Mouse (Mus musculus) midbrain, embryonic 12.5 days (tissue): ENCODE measurements around the gene Vdr. TPM values are rescaled to one million over a fixed set of nuclear protein-coding genes. Genes with fewer than 3 reads are reported as not detected.

ENCODE experiments used
- ATAC-seq: fragments of 200-750 bp; cut with Nextera tagmentation; 2 replicates; pipeline ENCODE4 v1.8.0; 2017; ENCODE audit warnings: low read depth, moderate TSS enrichment, moderate library complexity; ENCODE audit not compliant: low FRiP score
- H3K27ac ChIP-seq: fragments of 300-500 bp; sonication (generic); replicated peaks from 2 replicates; pipeline ENCODE4 v1.5.1; 2016; ENCODE audit warnings: mild to moderate bottlenecking
- H3K27me3 ChIP-seq: fragments of 300-500 bp; sonication (generic); 2 replicates; pipeline ENCODE4 v1.6.1; 2016; ENCODE audit warnings: mild to moderate bottlenecking
- H3K36me3 ChIP-seq: fragments of 300-500 bp; sonication (generic); 2 replicates; pipeline ENCODE4 v1.6.1; 2016
- H3K4me1 ChIP-seq: fragments of 300-500 bp; sonication (generic); 2 replicates; pipeline ENCODE4 v1.6.1; 2016
- H3K4me2 ChIP-seq: fragments of 300-500 bp; sonication (generic); replicated peaks from 2 replicates; pipeline ENCODE4 v1.6.1; 2016; ENCODE audit warnings: mild to moderate bottlenecking, moderate library complexity
- H3K4me3 ChIP-seq: fragments of 300-500 bp; sonication (generic); 2 replicates; pipeline ENCODE4 v1.5.1; 2016; ENCODE audit warnings: mild to moderate bottlenecking
- H3K9ac ChIP-seq: fragments of 300-500 bp; sonication (generic); replicated peaks from 2 replicates; pipeline ENCODE4 v1.6.1; 2016; ENCODE audit warnings: mild to moderate bottlenecking, moderate library complexity
- H3K9me3 ChIP-seq: fragments of 300-500 bp; sonication (generic); 2 replicates; pipeline ENCODE4 v1.6.1; 2016; ENCODE audit warnings: mild to moderate bottlenecking
- WGBS: fragments of 180-500 bp; shearing (Covaris S2); methylation state at CpG from one replicate; pipeline ENCODE4 v1.1.7; 2016; 5-methylcytosine and 5-hydroxymethylcytosine counted together
- polyA plus RNA-seq: library from polyadenylated mRNA; unstranded; fragments of >200 nt; fragmentation: Nextera tagmentation; extraction: Ambion mirVana; gene quantifications from 2 replicates; pipeline ENCODE4 v1.2.1, GENCODE M21; 2016

The Vdr gene
- polyA plus RNA-seq, 1 experiment from 2014 or later: 0.24 TPM

DNA sequence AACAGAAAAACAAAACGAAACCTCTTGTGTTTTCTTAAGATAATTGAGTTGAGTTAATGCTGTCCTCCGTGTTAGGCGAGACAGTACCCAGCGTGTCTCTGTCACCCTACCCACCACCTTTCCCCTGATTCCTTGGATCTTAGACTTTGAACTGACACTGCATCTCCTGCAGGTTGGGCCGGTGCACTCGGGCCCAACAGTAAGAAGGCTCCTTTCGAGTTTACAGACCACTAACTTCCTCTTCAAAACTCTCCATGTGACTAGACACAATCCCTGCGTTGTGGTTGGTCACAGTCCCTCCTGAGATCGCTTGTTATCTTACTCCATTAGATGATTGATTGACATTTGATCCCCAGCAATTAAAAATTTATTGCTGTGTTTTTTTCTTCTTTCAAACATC lies 7.6 kb upstream of the Vdr start:
- no peak overlapping the region for H3K27ac ChIP-seq
- 89% methylated on average over 9 of the region's 9 CpGs for WGBS
- H3K36me3 ChIP-seq: no peaks in the 10 kb centered on the region
- no peaks in the 10 kb centered on the region for H3K9me3 ChIP-seq
- H3K9ac ChIP-seq: no peak overlapping the region
- no peaks in the 10 kb centered on the region for H3K27me3 ChIP-seq
- no peak overlapping the region for H3K4me2 ChIP-seq
- no peak for ATAC-seq
- no peak overlapping the region for H3K4me3 ChIP-seq
- H3K4me1 ChIP-seq: peaks cover 12% of the 10 kb centered on the region

DNA sequence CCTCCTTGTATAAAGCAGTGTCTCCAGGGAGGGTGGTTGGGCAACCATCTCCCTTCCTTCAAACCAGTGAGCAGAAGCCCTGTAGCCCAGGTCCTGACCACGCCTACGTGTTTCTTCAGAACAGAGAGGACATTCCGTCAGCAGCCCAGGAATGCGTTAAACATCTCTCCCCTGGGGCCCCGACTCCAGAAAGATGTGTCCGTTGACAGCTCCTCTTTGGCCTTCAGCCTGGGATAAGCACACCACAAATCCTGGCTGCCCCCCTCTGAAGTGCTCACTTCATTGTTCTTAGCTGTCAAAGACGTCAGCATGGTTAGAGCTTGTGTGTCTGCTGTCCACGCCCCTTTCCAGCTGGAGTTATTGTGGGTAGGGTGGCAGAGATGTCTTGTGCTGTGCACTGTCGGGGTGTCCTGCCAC lies 3.9 kb upstream of the Vdr start:
- Histone ChIP-seq H3K9ac (no peak overlapping the region), H3K27me3 (peaks cover 7% of the 10 kb centered on the region; the same call in 1 of the 2 replicates), H3K27ac (no peak overlapping the region), H3K4me3 (no peak overlapping the region), H3K36me3 (no peaks in the 10 kb centered on the region), H3K4me2 (peak overlapping the region; percentile 31), H3K9me3 (no peaks in the 10 kb centered on the region), H3K4me1 (peaks cover 12% of the 10 kb centered on the region)
- ATAC-seq: peak; percentile 74
- 13% methylated on average over 9 of the region's 9 CpGs for WGBS

DNA sequence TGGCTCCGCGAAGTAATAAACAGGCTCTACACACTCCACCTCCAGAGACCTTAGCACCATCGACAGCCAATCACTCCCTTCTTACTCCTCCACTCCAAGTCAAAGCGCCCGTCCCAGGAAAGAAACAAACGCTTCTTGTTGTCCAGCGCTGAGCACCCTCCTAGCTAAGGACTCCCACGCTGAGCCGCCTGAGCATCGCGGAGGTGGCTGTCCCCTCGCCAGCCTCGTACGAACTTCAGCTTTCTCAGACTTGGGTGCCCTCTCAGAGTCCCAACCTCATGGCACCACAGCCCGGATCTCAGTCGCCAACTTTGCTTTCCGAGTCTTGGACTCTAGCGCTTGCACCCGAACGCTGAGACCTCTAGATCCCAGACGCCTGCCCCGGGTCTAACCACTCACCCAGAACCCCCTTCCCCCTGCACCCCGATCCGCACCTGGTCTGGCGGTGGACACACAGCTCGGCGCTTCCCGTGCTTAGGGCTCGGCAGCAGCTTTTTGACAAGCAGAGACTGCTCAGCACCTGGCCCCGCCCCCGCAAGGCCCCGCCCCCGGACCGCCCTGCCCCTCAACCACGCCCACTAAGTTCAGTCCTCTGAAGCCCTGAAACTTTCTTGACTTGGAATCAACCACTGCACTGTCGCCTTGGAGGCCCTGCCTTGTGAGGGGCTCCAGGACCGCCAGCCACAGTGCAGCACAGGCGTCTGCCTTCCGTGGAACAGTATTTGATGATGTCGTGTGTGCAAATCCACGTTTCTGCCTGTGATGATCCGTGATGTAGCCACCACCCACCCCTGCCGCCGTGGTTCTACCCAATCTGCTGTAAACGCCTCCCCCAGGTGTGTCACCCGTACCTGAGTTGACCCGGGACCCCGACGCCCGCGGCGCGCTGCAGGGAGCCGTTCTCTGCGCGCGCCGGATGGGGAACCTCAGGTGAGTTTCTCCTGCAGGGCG lies 2.4 kb downstream of the Vdr start:
- Histone ChIP-seq H3K4me1 (peaks cover 10% of the 10 kb centered on the region), H3K27me3 (peaks cover 57% of the 10 kb centered on the region), H3K4me3 (peak overlapping the region; percentile 45), H3K9ac (peak overlapping the region; percentile 43; the same call in 1 of the 2 replicates), H3K4me2 (peak overlapping the region; percentile 76), H3K36me3 (no peaks in the 10 kb centered on the region), H3K9me3 (no peaks in the 10 kb centered on the region), H3K27ac (no peak overlapping the region)
- WGBS: 1% methylated on average over 58 of the region's 59 CpGs
- ATAC-seq: peak; percentile 84

DNA sequence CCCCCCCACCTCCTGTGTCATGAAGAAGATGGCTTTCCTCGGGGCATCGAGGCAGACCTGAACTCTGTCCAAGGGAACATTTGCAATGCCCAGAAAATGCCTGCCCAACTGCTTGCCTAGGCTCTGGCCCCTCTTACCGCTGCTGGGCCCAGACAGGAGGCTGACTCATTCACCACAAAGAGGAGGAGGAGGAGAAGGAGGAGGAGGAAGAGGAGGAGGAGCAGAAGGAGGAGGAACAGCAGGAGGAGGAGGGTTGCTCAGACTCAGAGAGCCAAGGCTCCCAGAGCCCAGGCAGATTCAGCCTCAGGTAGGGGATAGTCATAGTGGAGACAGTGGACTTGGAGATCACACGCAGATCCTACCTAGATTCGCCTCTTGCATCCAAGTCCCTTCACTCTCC lies 3.2 kb downstream of the Vdr start:
- Histone ChIP-seq H3K4me3 (no peak overlapping the region), H3K9ac (no peak overlapping the region)

DNA sequence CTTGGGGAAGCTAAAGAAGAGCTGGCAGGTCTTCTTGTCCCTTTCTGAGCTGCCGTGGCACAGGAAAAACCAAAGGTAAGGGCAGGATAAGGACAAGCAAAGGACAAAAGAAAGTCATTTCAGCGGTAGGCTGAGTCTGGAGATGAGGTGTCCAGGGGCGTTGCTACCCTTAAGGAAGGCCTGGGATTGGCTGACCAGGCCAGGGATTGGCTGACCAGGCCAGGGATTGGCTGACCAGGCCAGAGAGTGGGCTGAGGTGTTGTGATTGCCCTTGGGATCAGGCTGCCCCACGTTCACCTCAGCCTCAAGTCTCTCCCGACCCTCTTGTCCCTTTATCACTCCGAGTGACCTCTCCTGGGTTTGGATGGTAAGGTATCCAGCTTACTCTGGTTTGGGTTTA lies 5.1 kb downstream of the Vdr start:
- no peak for ATAC-seq
- Histone ChIP-seq H3K4me2 (no peak overlapping the region), H3K27me3 (peaks cover 57% of the 10 kb centered on the region), H3K4me3 (no peak overlapping the region), H3K9ac (no peak overlapping the region), H3K27ac (no peak overlapping the region), H3K4me1 (peaks cover 10% of the 10 kb centered on the region), H3K36me3 (no peaks in the 10 kb centered on the region), H3K9me3 (no peaks in the 10 kb centered on the region)
- WGBS: 65% methylated on average over 6 of the region's 6 CpGs

More for the DNA sequence above, 3.2 kb downstream of the Vdr start:
- Histone ChIP-seq H3K27me3 (peaks cover 57% of the 10 kb centered on the region), H3K9me3 (no peaks in the 10 kb centered on the region), H3K4me2 (0 out of 2 replicates have a peak overlapping the region, but pooled peaks have one; percentile 76), H3K4me1 (peaks cover 10% of the 10 kb centered on the region), H3K36me3 (no peaks in the 10 kb centered on the region), H3K27ac (no peak overlapping the region)
- no peak for ATAC-seq
- WGBS: 45% methylated on average over 5 of the region's 5 CpGs

DNA sequence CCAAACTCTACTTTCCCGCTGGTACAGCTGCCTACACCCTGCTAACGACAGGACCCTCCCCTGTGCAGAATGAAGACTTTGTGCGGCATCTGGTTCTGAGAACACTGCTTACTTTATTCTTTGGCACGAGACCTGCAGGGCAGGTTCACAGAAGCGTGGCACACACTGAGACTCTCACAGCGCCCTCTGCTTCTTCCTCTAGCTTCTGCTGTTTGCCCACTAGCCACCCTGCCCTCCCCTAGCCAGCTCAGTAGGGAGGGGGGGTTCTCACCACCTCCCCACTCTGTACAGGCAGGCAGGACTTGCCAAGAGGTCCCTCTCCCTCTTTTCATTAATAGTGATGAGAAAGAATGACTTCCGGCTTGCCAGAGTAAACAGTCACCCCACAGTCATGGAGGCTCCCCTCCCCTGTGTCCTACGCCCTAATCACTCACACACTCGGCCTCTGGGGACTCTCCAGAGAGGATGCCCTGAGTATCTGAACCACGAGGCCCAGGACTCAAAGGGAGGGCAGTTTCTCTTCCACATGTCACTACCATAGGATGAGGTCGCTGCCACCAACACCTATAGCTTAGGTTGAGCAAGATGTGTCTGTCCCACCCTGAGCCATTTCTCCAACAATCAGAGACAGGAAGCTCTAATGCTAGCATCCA lies 6.0 kb downstream of the Vdr start:
- 74% methylated on average over 11 of the region's 11 CpGs for WGBS
- Histone ChIP-seq H3K27ac (no peak overlapping the region), H3K9me3 (no peaks in the 10 kb centered on the region), H3K4me3 (no peak overlapping the region), H3K27me3 (peaks cover 51% of the 10 kb centered on the region), H3K36me3 (no peaks in the 10 kb centered on the region), H3K4me2 (no peak overlapping the region), H3K4me1 (peaks cover 10% of the 10 kb centered on the region), H3K9ac (no peak overlapping the region)
- no peak for ATAC-seq

DNA sequence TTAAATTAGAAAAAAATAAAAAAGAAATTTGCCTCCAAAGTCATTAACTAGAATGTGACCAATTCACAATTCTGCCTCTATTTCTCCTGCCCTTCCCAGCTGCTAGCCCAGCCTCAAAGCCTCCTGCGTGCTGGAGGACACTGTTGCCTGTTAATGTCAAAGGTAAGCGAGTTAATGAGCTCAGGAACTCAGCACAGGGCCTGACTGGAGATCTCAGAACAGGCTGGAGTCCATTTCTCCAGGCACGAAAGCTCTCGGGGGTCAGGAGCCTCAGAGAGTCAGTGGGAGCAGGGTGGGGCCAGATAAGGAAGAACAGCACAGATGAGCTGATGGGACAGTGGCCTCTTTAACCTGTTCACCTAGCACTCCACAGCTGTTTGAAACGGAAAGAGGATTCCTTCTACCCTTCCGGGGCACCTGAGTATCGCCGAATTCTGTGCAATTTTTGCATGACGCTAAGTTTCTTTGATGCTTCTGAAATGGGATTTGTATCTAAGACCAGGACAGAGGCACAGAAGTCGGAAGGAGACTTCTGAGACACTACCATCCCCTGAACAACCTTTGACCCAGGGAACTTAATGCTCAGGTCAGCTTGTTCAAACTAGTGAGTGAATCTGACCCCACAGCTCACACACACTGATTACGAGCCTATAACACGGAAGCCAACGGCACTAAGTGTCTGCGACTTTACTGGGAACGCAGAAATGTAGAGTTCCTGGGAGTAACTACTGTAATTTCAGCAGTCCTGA lies 7.0 kb downstream of the Vdr start:
- no peaks in the 10 kb centered on the region for H3K9me3 ChIP-seq
- WGBS: 85% methylated on average over 15 of the region's 15 CpGs
- no peak overlapping the region for H3K4me3 ChIP-seq
- H3K4me1 ChIP-seq: peaks cover 8% of the 10 kb centered on the region
- H3K9ac ChIP-seq: no peak overlapping the region
- no peak overlapping the region for H3K4me2 ChIP-seq
- H3K27ac ChIP-seq: no peak overlapping the region
- no peaks in the 10 kb centered on the region for H3K36me3 ChIP-seq
- no peak for ATAC-seq
- H3K27me3 ChIP-seq: peaks cover 41% of the 10 kb centered on the region

DNA sequence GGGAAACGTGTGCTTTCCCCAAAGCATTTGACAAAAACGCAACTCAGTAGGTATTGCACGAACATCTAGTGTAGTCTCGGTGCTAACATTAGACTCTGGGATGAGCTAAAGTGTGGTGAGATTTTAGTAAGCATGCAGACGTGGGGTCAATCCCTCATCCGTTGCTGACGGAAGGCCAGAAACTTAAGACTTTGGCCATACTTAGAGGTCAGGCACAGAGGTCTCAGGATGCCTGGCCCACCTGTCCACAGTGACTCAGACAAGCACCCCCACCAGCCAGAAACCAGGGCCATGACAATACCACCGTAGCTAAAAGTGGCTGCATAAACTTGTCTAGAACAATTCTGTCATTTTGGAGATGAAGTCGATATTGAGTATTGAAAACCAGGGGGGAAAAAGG lies 9.4 kb downstream of the Vdr start:
- Histone ChIP-seq H3K27me3 (peaks cover 16% of the 10 kb centered on the region), H3K9me3 (no peaks in the 10 kb centered on the region), H3K4me2 (no peak overlapping the region), H3K9ac (no peak overlapping the region), H3K4me1 (no peaks in the 10 kb centered on the region), H3K4me3 (no peak overlapping the region), H3K27ac (no peak overlapping the region), H3K36me3 (no peaks in the 10 kb centered on the region)
- no peak for ATAC-seq
- WGBS: 89% methylated on average over 9 of the region's 9 CpGs

DNA sequence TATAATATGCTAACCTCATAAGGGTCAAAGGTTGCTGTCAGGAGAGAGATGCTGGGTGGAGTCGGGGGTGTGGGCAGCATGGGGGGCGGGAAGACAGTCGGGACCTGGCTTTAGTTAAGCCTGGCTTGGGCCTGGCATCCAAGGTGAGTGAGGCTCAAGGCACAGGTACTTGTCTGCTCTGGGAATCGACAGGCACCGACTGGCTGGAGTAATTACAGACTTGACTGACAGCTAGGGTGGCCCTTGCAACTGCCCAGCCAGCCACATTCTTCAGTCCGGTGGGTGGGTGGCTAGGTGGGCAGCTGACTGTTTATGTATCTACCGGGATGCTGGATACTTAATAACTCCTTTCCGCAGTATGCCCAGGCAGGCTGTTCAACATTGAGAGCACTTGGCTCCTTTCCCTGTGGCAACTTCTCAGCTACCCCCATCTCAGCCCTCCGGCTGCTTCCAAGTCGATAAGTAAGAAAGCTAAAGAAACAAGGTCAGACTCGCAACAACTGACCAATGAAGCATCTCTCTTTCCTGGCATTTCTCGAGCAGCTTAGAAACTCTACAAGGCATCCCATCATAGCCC lies 10.0 kb downstream of the Vdr start:
- Histone ChIP-seq H3K36me3 (no peaks in the 10 kb centered on the region), H3K4me1 (no peaks in the 10 kb centered on the region), H3K4me2 (no peak overlapping the region), H3K9ac (no peak overlapping the region), H3K27ac (no peak overlapping the region), H3K4me3 (no peak overlapping the region), H3K9me3 (no peaks in the 10 kb centered on the region), H3K27me3 (peaks cover 11% of the 10 kb centered on the region)
- ATAC-seq: no peak
- WGBS: 83% methylated on average over 12 of the region's 12 CpGs

DNA sequence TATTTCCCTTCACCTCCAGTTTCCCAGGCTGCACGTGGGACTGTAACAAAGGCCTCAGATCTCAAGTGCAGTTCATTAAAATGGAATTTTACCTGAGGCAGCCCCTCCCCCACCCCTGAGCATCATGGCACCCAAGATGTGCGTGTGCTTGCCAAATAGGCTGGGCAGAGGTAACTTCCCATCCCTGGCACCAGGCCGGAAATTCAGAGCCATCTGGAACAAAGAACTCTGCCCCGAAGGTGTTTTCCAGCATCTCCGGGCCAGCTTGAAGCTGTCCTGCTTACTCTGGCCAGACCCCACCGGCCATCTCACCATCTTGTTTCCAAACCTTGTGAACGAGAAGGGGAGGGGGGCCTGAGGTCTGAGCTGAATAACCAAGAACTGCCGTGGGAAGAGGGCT lies 10.7 kb downstream of the Vdr start:
- Histone ChIP-seq H3K4me3 (no peak overlapping the region), H3K9me3 (no peaks in the 10 kb centered on the region), H3K4me1 (no peaks in the 10 kb centered on the region), H3K9ac (no peak overlapping the region), H3K4me2 (no peak overlapping the region), H3K36me3 (no peaks in the 10 kb centered on the region), H3K27ac (no peak overlapping the region), H3K27me3 (peaks cover 5% of the 10 kb centered on the region; the same call in 1 of the 2 replicates)
- WGBS: 75% methylated on average over 8 of the region's 8 CpGs
- no peak for ATAC-seq

DNA sequence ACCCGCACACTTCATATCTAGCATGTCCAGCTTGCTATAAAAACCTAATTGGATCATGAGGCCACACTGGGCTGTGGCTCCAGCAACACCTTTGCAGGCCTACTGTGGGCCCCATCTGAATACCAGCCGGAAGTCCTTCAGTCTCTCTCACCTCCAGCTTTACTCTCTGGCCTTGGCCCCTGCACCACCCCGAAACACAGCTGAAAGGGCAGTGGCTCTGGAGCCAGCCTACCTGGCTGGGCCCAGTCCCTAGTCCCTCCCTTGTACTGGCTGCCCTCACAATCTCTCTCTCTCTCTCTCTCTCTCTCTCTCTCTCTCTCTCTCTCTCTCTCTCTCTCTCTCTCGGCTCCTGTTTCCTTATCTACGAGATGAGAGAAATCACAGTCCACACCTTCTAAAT lies 11.6 kb downstream of the Vdr start:
- H3K4me2 ChIP-seq: no peak overlapping the region
- no peaks in the 10 kb centered on the region for H3K9me3 ChIP-seq
- no peak overlapping the region for H3K4me3 ChIP-seq
- no peak overlapping the region for H3K27ac ChIP-seq
- no peaks in the 10 kb centered on the region for H3K36me3 ChIP-seq
- no peak overlapping the region for H3K9ac ChIP-seq
- ATAC-seq: no peak
- WGBS: 91% methylated on average over 5 of the region's 5 CpGs
- H3K27me3 ChIP-seq: no peaks in the 10 kb centered on the region
- H3K4me1 ChIP-seq: no peaks in the 10 kb centered on the region
